Mouse (Mus musculus): ENCODE results near the gene Fbxl20. TPM values are rescaled to one million over a fixed set of nuclear protein-coding genes. Genes with fewer than 3 reads are reported as not detected.

Gene Fbxl20
- polyA plus RNA-seq, 1 experiment from 2014 or later: 22.5 TPM

- WGBS: 64% methylated on average over 4 of the region's 4 CpGs
- H3K27ac ChIP-seq: no peak overlapping the region
- no peak for ATAC-seq (ENCODE audit: insufficient number of reproducible peaks, insufficient read depth, low FRiP score, low TSS enrichment, low read depth)
- H3K9me3 ChIP-seq: no peaks in the 10 kb centered on the region
- H3K9ac ChIP-seq: no peak overlapping the region
- 0 out of 2 replicates have a peak, but pooled peaks cover 4% of the 10 kb centered on the region for H3K4me1 ChIP-seq
- no peaks in the 10 kb centered on the region for H3K36me3 ChIP-seq
- no peak overlapping the region for H3K4me2 ChIP-seq
- no peak overlapping the region for H3K4me3 ChIP-seq
- peaks cover 31% of the 10 kb centered on the region for H3K27me3 ChIP-seq
Measured at GRCm38 (mm10) chr11:98045596-98045995, 104.6 kb downstream of the Fbxl20 start.

GRCm38 (mm10) chr11:98044074-98044473 lies 106.1 kb downstream of the Fbxl20 start:
- Histone ChIP-seq H3K4me2 (no peak overlapping the region), H3K9me3 (no peaks in the 10 kb centered on the region), H3K36me3 (no peaks in the 10 kb centered on the region), H3K9ac (peak overlapping the region; percentile 28; the same call in 1 of the 2 replicates), H3K4me3 (no peak overlapping the region), H3K27ac (no peak overlapping the region), H3K27me3 (peaks cover 17% of the 10 kb centered on the region), H3K4me1 (peaks cover 4% of the 10 kb centered on the region; the same call in 1 of the 2 replicates)
- 73% methylated on average over 5 of the region's 5 CpGs for WGBS
- ATAC-seq (ENCODE audit: insufficient number of reproducible peaks, insufficient read depth, low FRiP score, low TSS enrichment, low read depth): no peak

GRCm38 (mm10) chr11:98042741-98043140 lies 107.5 kb downstream of the Fbxl20 start:
- Histone ChIP-seq H3K4me3 (no peak overlapping the region), H3K27ac (no peak overlapping the region), H3K4me1 (peaks cover 7% of the 10 kb centered on the region; the same call in 1 of the 2 replicates), H3K27me3 (peaks cover 10% of the 10 kb centered on the region; the same call in 1 of the 2 replicates), H3K9me3 (no peaks in the 10 kb centered on the region), H3K4me2 (no peak overlapping the region), H3K9ac (no peak overlapping the region), H3K36me3 (no peaks in the 10 kb centered on the region)
- no peak for ATAC-seq (ENCODE audit: insufficient number of reproducible peaks, insufficient read depth, low FRiP score, low TSS enrichment, low read depth)
- WGBS: 86% methylated on average over 6 of the region's 6 CpGs

GRCm38 (mm10) chr11:98040975-98041374 lies 109.2 kb downstream of the Fbxl20 start:
- Histone ChIP-seq H3K27me3 (peaks cover 23% of the 10 kb centered on the region), H3K9me3 (no peaks in the 10 kb centered on the region), H3K27ac (no peak overlapping the region), H3K4me1 (peaks cover 15% of the 10 kb centered on the region), H3K4me2 (no peak overlapping the region), H3K4me3 (no peak overlapping the region), H3K9ac (0 out of 2 replicates have a peak overlapping the region, but pooled peaks have one; percentile 16), H3K36me3 (no peaks in the 10 kb centered on the region)
- no peak for ATAC-seq (ENCODE audit: insufficient number of reproducible peaks, insufficient read depth, low FRiP score, low TSS enrichment, low read depth)
- WGBS: 59% methylated on average over 8 of the region's 8 CpGs

- Histone ChIP-seq H3K27me3 (peaks cover 32% of the 10 kb centered on the region), H3K4me2 (no peak overlapping the region), H3K4me1 (peaks cover 29% of the 10 kb centered on the region), H3K4me3 (no peak overlapping the region), H3K9ac (no peak overlapping the region), H3K9me3 (no peaks in the 10 kb centered on the region), H3K27ac (no peak overlapping the region), H3K36me3 (no peaks in the 10 kb centered on the region)
- no peak for ATAC-seq (ENCODE audit: insufficient number of reproducible peaks, insufficient read depth, low FRiP score, low TSS enrichment, low read depth)
- WGBS: 64% methylated on average over 14 of the region's 14 CpGs
Measured at GRCm38 (mm10) chr11:98037871-98038270, 112.3 kb downstream of the Fbxl20 start.

- Histone ChIP-seq H3K36me3 (peaks cover 4% of the 10 kb centered on the region), H3K27me3 (peaks cover 32% of the 10 kb centered on the region), H3K27ac (no peak overlapping the region), H3K4me1 (peaks cover 25% of the 10 kb centered on the region), H3K4me2 (peak overlapping the region; percentile 76), H3K9me3 (no peaks in the 10 kb centered on the region), H3K4me3 (peak overlapping the region; percentile 39), H3K9ac (peak overlapping the region; percentile 59)
- ATAC-seq (ENCODE audit: insufficient number of reproducible peaks, insufficient read depth, low FRiP score, low TSS enrichment, low read depth): no peak
- WGBS: under 1% methylated on average over 27 of the region's 27 CpGs
Measured at GRCm38 (mm10) chr11:98035977-98036377, 114.2 kb downstream of the Fbxl20 start.

GRCm38 (mm10) chr11:98034840-98035239 lies 115.4 kb downstream of the Fbxl20 start:
- Histone ChIP-seq H3K27ac (no peak overlapping the region), H3K4me2 (no peak overlapping the region), H3K9ac (peak overlapping the region; percentile 51), H3K27me3 (peaks cover 32% of the 10 kb centered on the region), H3K4me1 (peaks cover 25% of the 10 kb centered on the region), H3K4me3 (no peak overlapping the region), H3K9me3 (no peaks in the 10 kb centered on the region), H3K36me3 (peaks cover 16% of the 10 kb centered on the region)
- ATAC-seq (ENCODE audit: insufficient number of reproducible peaks, insufficient read depth, low FRiP score, low TSS enrichment, low read depth): no peak
- whole genome bisulfite sequencing: 27% methylated on average over 4 of the region's 4 CpGs

GRCm38 (mm10) chr11:98034061-98034460 lies 116.1 kb downstream of the Fbxl20 start:
- no peaks in the 10 kb centered on the region for H3K9me3 ChIP-seq
- ATAC-seq (ENCODE audit: insufficient number of reproducible peaks, insufficient read depth, low FRiP score, low TSS enrichment, low read depth): no peak
- H3K27ac ChIP-seq: no peak overlapping the region
- peaks cover 32% of the 10 kb centered on the region for H3K27me3 ChIP-seq
- peaks cover 25% of the 10 kb centered on the region for H3K4me1 ChIP-seq
- H3K4me3 ChIP-seq: no peak overlapping the region
- H3K4me2 ChIP-seq: no peak overlapping the region
- WGBS: 81% methylated on average over 5 of the region's 5 CpGs
- peaks cover 24% of the 10 kb centered on the region for H3K36me3 ChIP-seq
- no peak overlapping the region for H3K9ac ChIP-seq

Other genes with a start within 250 kb of the Fbxl20 start
- 0.18 and 0.34 TPM in 2 replicates for gene Plxdc1, start 164.0 kb downstream of the Fbxl20 start, polyA plus RNA-seq (2015; fragmentation: Nextera tagmentation; extraction: Ambion mirVana)
- 9.6 and 14.7 TPM in 2 replicates for gene Arl5c, start 154.2 kb downstream of the Fbxl20 start, polyA plus RNA-seq (2015; fragmentation: Nextera tagmentation; extraction: Ambion mirVana)
- gene Cacnb1, start 127.4 kb downstream of the Fbxl20 start, polyA plus RNA-seq (2015; fragmentation: Nextera tagmentation; extraction: Ambion mirVana): 16.6 and 17.3 TPM in 2 replicates
- 983 and 1,161 TPM in 2 replicates for gene Rpl19, start 123.7 kb downstream of the Fbxl20 start, polyA plus RNA-seq (2015; fragmentation: Nextera tagmentation; extraction: Ambion mirVana)
- 0.30 and 0.65 TPM in 2 replicates for gene Stac2, start 96.9 kb downstream of the Fbxl20 start, polyA plus RNA-seq (2015; fragmentation: Nextera tagmentation; extraction: Ambion mirVana)
- gene Med1, start 42.9 kb upstream of the Fbxl20 start, polyA plus RNA-seq (2015; fragmentation: Nextera tagmentation; extraction: Ambion mirVana): 78.3 and 78.4 TPM in 2 replicates
- 14.3 and 16.2 TPM in 2 replicates for gene Cdk12, start 52.7 kb upstream of the Fbxl20 start, polyA plus RNA-seq (2015; fragmentation: Nextera tagmentation; extraction: Ambion mirVana)
- gene Neurod2, start 179.2 kb upstream of the Fbxl20 start, polyA plus RNA-seq (2015; fragmentation: Nextera tagmentation; extraction: Ambion mirVana): 0.17 and 0.48 TPM in 2 replicates
- gene Ppp1r1b, start 198.0 kb upstream of the Fbxl20 start, polyA plus RNA-seq (2015; fragmentation: Nextera tagmentation; extraction: Ambion mirVana): 1.2 and 2.0 TPM in 2 replicates
- gene Stard3, start 208.0 kb upstream of the Fbxl20 start, polyA plus RNA-seq (2015; fragmentation: Nextera tagmentation; extraction: Ambion mirVana): 38.3 and 42.3 TPM in 2 replicates
- 0.89 and 1.1 TPM in 2 replicates for gene Tcap, start 233.4 kb upstream of the Fbxl20 start, polyA plus RNA-seq (2015; fragmentation: Nextera tagmentation; extraction: Ambion mirVana)
- gene Pnmt, start 236.0 kb upstream of the Fbxl20 start, polyA plus RNA-seq (2015; fragmentation: Nextera tagmentation; extraction: Ambion mirVana): 0.45 and 1.3 TPM in 2 replicates